Mouse (Mus musculus) heart, adult 9 months (tissue): ENCODE results near the gene Foxn2.
"Not testable (repeated sequence)": the region's sequence is repeated elsewhere in the genome, so short reads cannot be mapped to it uniquely, and the experiment has no call there.

ENCODE experiments used
- DNase-seq, 2 experiments: peaks; one replicate each; pipeline ENCODE4 v3.0.0; 2022; ENCODE audit warnings: low spot score in 2 of 2

Foxn2 gene

DNA sequence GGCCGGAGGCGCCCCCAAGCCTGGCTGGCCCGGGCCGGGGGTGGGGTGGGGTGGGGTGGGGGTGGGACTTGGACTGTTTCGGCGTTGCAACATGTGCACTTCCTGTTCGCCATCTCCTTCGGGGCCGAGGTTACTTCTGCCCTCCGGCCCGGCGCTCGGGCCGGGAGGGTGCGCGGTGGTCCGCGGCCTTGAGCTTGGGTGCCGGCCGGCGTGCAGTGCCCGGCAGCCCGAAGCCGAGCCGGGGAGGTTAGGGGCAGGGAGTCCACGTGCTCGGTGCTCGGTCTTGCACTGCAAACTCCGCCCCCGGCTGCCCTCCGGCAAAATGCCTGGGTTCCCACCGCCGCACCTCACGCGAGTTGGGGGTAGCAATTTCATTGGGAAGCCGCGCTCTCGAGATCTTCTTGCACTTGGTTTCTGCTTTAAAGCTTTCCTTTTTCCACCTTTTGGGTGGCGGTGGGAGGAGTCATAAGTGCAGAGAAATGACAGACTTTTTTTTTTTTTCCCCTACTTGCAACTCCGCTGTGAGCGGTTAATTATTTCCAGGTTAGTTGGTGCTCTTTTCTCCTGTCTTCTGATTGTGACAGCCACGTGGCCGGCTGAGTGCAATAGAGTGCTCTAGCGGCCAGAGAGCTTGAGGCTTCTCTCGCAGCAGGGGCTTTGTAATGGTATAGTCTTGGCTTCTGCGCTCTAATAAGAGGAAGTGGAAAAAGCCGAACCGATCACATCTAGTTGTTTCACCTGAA, 1.1 kb downstream of the Foxn2 start:
- DNase-seq: peak; percentile 55

DNA sequence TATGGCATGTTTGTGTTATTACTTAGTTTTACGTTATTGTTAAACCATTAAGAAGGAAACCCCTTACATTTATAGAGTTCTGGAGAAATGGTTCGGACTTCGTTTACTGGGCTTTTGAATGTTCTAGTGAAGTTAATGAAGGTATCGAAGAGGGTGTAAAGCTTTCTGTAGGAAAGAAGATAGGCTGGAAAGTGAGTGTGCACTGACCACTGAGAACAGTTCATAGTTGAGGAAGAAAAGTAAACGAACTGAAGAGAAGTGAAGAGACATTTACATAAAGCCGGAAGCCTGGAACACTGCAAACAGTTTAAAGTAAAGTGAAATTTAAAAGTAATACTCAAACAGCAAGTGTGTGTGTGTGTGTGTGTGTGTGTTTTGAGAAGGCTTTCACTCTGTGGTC, 2.1 kb downstream of the Foxn2 start:
- no peak for DNase-seq

DNA sequence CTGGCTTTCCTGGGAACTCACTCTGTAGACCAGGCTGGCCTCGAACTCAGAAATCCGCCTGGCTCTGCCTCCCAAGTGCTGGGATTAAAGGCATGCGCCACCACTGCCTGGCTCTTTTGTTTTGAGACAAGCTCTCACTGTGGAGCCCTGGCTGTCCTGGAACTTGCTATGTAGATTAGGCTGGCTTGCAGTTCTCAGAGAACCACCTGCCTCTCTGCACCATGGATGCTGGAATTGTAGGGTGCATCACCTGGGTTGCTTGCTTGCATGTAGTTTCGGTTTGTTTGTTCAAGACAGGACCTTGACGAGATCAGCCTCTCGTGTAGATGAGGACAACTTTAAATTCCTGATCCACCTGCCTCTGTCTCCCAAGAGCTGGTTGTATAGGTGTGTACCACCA, 2.7 kb downstream of the Foxn2 start:
- no peak for DNase-seq

DNA sequence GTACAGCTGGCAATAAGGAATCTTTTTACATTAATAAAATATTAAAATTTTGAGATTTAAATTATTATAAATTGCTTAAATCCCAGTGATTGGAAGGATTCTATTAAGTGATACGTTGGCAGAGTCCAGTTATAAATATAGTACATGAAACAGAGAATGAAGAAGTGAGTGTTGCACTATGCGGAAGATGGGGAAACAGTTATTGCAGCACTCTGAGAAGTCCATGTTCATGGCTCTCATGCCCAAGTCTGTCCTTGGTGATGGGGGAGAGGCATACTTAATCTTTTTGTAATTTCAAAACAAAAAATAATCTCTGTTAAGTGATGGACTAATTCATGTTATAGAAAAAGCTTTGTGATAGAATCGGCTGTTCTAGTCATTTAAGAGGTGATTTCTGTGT, 17.6 kb downstream of the Foxn2 start:
- peak; percentile 5 to 21 for DNase-seq

DNA sequence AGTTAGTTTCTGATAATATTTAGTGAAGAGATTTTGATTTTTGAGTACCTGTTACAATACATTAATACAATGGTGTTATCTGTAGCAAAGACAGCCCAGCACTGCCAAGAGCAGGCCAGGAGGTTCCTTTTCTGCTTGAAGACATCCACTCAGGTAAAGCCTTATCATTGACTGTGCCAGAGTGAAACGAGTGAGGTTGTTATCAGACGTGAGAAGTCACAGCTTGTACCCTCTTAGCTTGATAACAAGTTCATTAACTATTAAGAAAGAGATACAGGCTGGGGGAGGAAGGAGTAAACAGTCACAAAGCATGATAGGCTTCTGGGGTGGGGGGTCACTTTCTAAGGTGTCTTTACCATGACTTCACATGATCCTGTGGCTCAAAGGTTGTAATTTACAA, 19.0 kb downstream of the Foxn2 start:
- no peak for DNase-seq

DNA sequence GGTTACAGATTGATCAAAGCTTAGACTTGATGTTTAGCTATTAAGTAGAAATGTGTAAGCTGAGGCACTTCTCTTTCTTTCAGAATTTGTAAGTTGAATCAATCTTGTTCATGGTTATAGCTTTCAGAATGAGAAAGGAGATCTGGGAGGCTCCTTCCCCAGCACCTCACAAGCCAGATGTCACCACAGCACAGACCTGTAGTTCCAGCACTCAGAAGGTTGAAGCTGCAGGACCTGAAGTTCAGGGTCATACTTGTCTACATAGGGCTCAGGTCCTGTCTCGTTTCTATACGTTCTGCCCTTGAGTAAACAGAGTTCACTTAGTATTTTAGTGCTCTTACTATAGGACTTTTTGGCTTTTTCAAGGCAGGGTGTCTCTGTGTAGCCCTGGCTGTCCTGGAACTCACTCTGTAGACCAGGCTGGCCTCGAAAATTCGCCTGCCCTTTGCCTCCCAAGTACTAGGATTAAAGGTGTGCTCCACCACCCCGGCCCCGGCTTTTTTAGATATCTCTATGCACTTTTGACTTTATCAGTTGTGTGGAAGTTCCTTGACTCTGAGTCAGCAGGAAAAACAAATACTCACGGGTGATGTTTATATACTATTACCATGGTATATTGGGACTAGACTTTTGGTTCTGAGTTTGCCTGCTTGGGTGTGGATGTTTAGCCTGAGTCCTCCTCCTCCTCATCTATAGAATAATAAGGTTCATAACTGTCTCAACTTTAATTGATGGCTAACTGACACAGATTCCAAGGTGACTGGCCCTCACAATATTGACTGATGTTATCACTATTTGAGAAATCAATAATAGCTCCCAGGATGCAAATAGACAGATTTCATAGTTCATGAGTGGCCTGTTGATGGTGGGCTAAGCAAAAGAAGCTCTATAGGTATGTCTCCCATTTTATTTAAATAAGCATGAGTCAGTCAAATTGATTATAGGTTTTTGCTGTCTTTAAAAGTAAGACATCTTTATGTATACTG, 19.7 kb downstream of the Foxn2 start:
- no peak for DNase-seq

DNA sequence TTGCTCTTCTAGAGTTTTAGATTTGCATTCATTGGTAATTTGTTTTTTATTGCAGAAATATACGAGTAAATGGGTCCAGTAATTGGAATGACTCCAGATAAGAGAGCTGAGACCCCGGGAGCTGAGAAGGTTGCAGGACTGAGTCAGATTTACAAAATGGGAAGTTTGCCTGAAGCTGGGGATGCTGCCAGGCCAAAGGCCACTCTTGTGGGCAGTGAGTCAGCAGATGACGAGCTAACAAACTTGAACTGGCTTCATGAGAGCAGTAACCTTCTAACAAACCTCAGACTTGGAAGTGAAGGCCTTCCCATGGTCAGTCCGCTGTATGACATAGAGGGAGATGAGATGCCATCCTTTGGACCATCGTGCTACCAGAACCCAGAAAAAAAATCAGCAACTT, 22.1 kb downstream of the Foxn2 start:
- peak; percentile 56 to 76 for DNase-seq

DNA sequence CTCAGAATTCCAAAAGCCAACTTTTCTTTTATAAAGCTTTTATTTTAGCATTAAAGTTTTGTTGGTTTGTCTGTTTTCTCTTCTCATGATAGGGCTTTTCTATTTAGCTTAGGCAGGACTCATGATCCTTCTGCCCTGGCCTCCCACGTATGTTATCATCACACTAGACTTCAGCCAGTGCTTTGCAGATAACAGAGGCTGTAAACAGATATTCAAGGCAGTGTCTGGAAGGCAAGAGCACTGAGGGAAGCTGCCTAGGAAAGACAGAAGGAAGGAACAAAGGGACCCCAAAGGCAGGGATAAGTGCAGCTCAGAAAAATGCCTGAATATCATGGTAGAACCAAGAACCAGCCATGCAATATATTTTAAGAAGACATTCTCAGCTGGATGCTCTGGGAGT, 26.1 kb downstream of the Foxn2 start:
- no peak for DNase-seq

DNA sequence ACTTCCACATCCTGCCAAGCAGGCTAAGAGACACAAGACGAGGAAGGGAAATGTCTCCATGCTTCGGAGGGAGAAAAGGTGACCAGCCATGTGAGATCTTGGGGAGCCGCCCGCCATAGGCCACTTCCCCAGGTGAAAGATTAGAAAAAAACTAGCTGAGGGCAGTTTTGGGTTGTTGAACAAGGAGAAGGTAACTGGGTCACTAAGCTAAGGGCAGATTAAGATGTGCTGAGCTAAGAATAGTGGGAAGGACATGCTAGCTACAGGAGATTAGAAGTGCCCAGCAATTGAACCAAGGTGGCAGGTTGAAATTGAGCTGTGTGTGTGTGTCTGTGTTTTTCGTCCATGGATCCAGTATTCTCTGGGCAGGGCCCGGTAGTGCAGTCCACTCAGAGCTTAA, 27.2 kb downstream of the Foxn2 start:
- DNase-seq: no peak

DNA sequence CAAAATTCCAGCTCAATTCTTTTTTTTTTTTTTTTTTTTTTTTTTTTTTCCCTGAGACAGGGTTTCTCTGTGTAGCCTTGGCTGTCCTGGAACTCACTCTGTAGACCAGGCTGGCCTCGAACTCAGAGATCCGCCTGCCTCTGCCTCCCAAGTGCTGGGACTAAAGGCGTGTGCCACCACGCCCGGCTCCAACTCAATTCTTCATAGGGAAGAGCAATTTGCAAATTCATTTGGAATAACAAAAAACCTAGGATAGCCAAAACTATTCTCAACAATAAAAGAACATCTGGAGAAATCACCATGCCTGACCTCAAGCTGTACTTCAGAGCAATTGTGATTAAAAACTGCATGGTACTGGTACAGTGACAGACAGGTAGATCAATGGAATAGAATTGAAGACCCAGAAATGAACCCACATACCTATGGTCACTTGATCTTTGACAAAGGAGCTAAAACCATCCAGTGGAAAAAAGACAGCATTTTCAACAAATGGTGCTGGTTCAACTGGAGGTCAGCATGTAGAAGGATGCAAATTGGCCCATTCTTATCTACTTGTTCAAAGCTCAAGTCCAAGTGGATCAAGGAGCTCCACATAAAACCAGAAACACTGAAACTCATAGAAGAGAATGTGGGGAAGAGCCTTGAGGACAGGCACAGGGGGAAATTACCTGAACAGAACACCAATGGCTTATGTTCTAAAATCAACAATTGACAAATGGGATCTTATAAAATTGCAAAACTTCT, 28.3 kb downstream of the Foxn2 start:
- DNase-seq: not testable (repeated sequence)

DNA sequence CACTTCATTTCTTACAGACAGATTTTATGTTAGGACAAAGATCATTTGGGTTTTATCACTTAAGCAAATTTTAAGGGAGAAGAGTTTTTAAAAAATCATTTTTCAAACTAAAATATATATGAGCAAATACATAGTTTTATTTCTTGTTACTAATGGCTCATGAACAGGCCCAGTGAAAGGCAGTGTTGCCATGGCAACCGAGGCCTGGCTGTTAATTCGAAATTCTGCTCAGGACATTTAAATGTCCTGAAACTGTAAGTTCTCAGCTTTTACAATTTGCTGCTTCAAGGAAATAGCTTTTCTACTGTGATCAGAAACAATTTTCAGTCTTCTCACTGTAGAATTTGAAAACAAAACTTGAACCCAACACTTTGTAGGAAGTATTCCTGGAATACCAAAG, 33.3 kb downstream of the Foxn2 start:
- no peak for DNase-seq

DNA sequence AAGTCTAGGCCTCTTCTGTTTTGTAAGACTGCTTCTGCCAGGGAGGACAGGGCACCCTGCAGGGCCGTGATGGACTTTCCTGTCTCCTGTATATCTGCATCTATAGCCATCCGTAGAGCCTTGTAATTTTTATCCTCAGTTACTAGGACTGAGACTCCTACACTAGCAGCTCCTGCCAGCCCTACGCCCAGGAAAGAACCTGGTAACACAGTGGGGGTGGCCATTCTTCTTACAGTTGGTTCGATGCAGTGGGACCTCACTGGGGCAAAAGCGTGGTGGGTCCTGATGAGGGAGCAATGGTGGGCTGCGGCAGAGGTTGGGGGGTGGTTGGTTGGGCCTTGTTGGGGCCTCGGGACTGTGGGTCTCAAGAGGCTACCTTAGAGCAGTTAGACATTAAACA, 36.7 kb downstream of the Foxn2 start:
- no peak for DNase-seq

DNA sequence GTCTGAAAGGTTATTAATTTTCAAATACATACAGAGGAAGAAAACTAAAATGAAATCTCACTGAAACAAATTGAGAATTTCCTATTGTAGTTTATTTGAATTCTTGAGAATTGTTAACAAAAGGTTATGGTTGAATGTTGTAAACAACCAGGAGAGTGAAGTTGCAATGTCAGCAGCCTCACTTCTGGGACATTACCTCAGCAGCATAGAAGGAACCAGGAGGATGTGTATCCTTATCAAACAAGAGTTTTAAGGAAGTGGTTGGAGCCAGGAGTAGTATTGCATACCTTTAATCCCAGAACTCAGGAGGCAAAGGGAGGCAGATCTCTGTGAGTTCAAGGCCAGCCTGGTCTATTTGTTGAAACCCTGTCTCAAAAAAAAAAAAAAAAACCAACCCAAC, 37.2 kb downstream of the Foxn2 start:
- no peak for DNase-seq

DNA sequence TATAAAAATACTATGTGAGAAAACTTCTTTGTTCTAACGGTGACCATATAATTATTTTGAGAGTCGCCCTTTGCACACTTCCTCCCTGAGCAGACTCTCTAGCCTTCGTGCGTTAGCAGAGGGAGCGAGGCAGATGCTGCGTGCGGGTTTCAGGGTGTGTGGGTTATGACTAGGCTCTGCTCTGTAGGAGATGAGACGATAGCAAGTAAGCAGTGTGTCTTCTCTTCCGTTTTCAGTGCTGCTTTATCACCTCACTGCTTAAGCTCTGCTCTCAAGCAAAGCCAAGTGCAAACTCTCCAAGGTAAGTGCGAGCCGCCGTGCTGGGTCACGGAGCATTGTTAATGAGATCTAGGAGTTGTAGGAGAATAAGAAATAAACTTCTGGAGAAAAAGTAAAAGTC, 38.5 kb downstream of the Foxn2 start:
- no peak for DNase-seq

DNA sequence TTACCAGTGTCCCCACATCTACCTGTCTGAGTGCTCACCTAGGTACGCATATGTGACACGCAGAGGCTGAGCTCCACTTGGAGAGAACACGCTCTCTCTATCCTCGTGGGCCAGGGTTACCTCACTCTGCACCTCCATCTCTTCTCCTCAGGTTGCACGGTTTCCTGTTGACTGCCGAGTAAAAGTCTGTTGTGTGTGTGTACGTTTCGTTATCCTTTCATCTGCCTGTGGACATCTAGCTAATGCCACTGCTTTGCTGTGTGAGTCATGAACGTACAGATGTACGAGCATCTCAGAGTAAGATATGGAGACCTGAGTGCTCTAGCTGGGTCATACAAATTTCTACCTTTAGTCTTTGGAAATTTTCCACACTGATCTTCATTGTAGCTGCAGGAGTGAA, 39.9 kb downstream of the Foxn2 start:
- no peak for DNase-seq

DNA sequence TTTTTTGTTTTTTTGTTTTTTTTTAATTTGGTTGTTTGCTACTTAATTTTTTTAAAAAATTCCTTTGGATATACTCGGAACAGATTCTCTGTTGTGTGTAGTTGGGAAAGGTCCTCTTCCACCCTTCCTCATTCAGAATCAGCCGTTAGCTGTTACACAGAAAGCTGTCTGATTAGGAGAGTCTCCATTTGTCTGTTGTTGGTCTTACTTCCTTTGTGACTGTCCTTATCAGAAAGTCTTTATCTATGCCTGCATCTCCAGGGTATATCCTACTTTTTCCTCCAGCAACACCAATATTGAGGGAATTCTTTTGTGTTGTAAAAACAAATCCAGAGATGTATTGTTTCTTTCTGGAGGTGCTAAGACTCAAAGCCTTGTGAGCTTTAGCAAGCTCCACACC, 40.6 kb downstream of the Foxn2 start:
- no peak for DNase-seq

DNA sequence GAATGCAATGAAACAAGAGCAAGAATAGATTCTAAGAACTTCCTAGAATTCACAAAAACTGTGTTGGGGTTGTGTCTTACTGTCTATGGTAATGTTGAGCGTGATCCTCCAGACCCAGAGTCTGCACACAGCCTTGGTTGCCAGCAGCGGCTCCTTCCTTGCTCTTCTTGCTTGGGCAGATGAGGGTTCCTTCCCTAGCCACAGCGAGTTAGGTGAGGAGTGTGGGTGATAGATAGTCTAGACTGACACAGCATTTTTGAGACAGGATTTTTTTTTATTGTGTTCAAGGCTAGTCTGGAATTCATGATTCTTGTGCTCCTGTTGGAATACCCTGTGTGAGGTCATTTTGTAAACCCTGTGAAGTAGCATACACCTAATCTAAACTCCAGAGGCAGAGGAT, 41.1 kb downstream of the Foxn2 start:
- no peak for DNase-seq

DNA sequence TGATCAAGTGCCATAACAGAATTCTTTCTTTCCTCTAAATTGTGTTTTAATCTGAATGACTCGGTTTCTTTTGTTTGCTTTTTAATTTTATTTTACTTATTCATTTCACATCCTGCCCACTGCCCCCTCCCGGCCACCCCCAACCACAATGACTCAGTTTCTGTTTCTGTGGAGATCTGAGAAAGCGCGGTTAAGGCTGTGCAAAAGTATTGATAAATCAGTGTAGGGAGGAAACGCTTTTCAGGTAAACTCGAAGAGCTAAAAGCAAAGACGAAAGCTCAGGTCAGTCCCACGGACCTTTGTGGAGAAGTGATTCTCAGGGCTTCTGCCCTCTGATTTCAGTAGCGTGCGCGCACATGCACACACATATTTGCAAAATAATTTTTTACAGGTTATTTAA, 44.0 kb downstream of the Foxn2 start:
- DNase-seq: no peak

DNA sequence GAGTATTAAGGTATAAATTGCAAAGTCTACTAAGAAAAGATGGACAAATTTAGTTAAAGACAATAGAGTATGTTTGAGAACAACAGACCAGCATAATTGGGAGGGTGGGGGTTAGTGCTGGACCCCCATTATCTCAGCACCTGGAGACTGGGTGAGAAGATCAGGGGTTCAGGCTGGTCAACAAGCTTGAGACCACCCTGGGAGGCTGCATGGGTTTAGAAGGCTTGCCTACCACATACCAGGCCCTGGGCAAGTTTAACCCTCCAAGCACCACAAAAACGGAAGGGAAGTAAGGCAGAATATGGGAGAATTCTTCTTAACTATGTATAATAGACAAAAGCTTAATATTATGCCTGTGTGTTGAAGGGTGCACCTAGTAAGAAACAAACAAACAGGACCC, 44.4 kb downstream of the Foxn2 start:
- no peak for DNase-seq

DNA sequence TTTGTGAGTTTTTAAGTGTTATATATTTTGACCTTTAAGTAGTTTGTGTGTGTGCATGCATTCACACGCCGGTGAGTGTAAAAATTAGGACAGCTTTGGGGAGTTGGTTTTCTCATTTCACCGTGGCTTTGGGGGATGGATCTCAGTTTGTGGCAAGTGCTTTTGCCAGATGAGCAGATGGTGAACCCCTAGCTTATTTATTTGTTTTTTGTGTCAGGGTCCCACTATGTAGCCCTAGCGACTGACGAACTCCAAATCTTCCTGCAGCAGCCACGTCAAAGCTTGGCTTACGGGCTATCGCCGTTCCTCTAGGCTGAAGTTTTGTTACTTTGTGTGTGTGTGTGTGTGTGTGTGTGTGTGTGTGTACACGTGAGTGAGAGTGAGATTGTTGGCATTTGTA, 50.0 kb downstream of the Foxn2 start:
- DNase-seq: no peak

DNA sequence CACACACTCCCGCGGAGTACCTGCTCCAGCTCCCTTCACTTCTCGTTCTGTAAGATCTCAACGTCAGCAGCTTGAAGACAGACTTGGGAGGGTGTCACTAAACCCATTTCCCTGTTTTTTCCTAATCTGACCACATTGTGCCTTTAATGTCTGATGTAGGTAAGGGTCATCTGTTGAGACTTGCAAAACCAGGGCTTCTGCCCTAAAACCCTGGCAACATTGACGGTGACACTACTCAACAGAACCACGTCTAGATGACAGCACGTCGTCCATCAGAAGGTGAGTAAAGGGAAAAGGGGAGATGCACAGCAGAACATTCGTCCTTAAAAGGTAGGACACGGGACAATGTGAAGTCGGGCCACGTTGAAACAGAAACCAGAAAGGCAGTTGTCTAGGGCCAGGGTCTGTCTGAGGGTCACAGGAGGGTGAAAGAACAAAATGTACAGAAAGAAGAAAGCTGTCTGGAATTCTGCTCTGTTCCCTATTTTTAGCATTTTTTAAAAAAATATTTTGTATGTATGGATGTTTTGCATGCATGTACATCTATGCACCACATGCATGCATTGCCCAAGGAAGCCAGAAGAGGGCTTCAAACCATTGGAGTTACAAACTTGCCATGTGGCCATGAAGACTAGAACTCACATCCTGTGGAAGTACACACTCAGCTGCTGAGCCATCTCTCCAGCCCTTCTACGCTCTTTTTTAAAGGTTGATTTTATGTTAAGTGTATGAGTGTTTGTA, 51.0 kb downstream of the Foxn2 start:
- DNase-seq: no peak

DNA sequence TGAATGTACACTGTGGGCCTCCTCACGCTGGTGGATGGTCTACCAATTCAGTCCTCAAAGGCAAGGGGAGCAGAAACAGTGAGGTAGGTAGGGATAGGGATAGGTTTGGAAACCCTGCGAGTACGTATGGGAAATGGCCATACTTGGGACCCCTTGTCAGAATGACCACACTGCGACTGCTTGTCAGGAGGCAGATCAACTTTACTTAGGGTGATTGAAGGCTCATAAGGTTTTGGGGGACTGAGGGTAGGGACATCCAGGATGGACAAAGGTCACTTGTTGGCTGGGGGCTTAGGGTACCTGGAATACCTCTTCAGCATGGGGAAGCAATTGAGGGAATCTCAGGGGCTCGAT, 51.6 kb downstream of the Foxn2 start:
- DNase-seq: no peak
